Mouse (Mus musculus) layer of hippocampus, postnatal 10 days (tissue): Measurements from ENCODE around the gene Pakap. TPM values are rescaled to one million over a fixed set of nuclear protein-coding genes. Genes with fewer than 3 reads are reported as not detected.

Source experiments
- DNase-seq, 2 experiments: peaks; one replicate each; pipeline ENCODE4 v3.0.0; 2021; ENCODE audit warnings: low spot score in 2 of 2
- total RNA-seq, 2 experiments: library from RNA; stranded (reverse); gene quantifications; 2 replicates each; pipeline ENCODE4 v1.2.3; 2021

Pakap gene
- total RNA-seq, 2 experiments from 2014 or later: 20.9 to 25.3 TPM

DNA sequence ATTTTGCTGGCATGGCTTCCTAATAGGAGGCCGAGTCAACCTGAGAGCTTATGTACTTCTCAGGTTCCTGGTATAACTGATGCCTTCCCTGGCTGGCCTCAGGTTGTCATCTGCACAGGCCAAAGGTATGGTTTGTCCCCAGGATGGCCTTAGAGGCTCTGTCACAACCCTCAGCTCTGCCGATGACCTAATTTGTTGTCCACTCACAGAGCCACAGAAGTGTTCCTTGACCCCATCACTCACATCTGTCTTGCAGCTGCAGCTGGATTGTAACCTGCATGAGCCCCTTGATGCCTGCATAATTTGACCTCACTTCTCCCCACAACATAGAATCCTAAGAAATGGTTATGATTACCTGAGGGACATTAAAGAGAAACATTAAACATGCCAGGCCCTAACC lies 56.8 kb downstream of the Pakap start:
- no peak for DNase-seq

- DNase-seq: no peak
These were observed 57.3 kb downstream of the Pakap start for GRCm38 (mm10) chr4:57625306-57625705.

GRCm38 (mm10) chr4:57625756-57626155 lies 57.8 kb downstream of the Pakap start:
- DNase-seq: no peak

DNA sequence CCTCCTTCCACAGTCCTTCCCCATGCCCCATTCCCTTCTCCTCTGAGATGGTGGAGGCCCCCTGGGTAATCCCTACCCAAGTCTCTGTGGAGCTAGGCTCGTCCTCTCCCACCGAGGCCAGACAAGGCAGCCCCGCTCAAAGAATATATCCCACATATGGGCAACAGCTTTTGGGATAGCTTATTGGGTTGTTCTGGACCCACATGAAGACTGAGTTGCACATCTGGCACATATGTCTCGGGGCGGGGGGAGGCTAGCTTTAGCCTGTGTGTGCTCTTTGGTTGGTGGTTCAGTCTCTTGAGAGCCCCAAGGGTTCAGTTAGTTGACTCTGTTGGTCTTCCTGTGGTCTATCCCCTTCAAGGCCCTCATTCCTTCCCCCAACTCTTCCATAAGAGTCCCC lies 58.9 kb downstream of the Pakap start:
- no peak for DNase-seq

GRCm38 (mm10) chr4:57632386-57632785 lies 64.4 kb downstream of the Pakap start:
- no peak for DNase-seq

GRCm38 (mm10) chr4:57633052-57633451 lies 65.1 kb downstream of the Pakap start:
- DNase-seq: no peak

DNA sequence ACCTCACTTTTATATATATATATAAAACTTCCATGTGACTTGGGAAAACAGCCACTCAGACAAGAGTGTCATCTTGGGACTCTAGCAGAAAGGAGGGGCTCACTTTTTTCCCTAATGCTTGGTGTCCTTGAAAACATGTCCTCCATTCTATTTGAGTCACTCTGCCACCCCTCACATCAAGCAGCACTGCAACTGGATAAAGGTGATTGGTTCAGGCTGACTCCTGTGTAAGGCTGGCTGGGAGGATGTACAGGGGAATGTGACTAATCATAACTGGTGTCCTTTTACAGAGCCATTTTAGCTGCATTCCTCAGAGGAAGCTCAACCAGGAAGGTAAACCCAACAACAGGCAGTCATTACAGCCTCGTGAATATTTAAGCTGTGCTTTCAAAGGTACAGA lies 67.0 kb downstream of the Pakap start:
- no peak for DNase-seq

DNA sequence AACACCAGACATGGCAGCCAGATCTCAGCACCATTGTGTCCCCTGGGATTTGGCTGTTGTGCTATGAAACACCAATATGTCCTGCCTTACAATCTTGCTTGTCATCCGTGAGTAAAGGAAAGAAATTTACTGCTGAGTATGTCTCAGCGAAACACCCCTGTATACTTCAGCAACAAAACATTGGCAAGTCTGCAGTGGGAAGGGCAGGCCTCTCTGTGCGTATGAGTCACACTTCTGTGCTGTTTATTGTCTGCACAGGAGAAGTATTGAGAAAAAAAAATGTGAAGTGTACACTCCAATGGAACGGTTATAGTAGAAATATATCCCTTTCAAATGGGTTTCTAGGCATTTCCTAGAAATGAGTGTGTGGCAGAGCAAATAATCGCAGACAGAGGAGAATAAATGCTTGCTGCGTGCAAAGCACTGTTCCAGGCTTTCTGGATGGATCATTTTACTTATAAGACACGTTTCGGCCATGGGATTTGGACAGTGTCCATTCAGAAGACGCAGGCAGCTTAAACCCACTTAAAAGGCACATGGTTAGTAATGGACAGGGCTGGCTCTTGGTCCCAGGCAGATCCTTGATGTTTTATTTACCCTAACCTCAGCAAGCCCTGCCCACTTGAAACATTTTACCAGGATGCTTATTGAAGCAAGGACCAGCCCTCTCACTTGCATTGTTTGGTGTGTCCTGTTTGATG lies 69.0 kb downstream of the Pakap start:
- DNase-seq: no peak

DNA sequence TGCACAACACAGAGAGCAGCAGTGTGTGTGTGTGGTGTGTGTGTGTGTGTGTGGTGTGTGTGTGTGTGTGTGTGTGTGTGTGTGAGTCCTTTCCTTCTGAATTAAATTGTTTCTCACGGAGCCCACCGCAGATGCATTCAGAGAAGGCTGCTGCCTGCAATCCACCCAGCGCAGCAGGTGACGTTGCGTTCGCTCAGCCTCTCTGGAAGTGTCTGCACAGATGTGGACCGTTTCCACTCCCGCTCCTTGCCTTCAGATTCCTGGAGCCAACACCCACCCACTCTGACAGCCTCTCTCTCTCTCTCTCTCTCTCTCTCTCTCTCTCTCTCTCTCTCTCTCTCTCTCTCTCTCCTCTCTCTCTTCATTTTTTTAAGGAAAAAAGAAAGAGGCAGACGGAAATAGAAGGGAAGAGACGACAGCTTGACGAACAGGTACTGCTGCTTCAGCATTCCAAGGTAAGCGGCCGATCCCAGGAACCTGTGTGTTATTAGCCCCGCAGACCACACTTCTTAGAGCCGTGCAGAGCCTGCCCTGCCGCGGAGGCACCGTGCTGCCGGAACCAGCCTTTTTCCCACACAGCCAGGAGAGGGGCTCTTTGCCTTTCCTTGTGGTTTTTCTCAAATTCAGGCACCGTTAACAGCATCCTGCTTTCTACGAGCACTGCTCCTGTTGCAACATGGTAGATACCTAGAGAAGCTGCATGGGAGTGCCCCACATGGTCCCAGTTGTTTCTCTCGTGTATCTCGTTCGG lies 69.8 kb downstream of the Pakap start:
- DNase-seq: peak; percentile 42 to 49

DNA sequence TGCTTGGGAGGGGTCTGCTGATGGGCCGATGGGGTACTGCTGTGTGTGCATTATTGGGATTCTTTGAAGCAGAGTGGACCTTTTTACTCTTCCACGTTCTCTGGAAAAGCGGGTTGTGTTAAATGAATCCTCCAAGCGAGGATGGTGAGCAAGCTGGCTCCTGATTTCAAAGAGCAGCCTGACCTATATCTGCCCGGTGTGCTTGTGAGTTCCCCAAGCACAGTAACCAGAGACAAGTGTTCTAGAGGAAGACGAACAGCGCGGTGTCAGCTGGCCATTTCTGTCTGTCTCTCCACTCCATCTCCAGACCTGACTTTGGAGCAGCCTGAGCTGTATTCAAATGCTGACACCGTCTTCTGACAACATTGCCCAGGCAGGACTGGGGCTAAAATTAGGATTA lies 71.0 kb downstream of the Pakap start:
- no peak for DNase-seq

DNA sequence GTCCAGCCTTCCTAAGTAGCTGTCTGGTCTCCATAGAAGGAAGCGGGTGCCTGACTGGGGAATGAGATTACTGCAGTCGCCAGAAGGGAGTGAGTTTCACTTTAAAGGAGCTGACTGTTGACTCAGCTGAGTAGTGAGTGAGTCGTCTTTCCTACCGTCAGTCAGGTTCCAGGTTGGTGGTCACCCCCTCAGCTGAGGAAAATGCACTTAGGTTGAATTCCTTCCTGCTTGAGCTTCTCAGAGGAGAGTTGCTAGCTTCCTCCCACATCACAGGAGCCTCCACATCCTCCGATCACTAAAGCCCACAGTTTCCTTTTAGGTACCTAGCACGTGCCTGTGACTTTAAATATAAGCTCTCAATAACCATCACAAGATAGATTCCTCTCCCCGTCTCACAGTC lies 72.2 kb downstream of the Pakap start:
- DNase-seq: no peak

- DNase-seq: no peak
These were observed 73.0 kb downstream of the Pakap start for GRCm38 (mm10) chr4:57640971-57641370.

DNA sequence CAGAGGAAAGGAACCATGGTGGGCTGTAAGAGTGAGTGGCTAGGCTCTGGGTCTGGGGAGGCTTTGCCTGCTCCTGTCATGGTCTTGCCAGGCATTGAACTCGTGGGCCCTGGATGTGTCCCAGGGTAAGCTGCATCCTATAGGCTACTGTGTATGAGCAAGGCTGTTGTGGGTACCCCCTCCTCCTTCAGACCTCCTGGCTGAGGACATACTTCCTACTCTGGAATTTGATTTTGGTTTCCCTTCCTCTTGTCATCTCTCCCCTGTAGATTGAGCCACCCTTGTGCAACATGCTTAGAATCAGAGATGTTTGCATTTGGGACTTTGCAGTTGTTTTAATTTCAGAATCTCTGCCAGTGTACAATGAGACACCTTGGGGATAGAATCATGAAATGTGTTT lies 83.0 kb downstream of the Pakap start:
- no peak for DNase-seq

GRCm38 (mm10) chr4:57651547-57651946 lies 83.6 kb downstream of the Pakap start:
- DNase-seq: no peak

DNA sequence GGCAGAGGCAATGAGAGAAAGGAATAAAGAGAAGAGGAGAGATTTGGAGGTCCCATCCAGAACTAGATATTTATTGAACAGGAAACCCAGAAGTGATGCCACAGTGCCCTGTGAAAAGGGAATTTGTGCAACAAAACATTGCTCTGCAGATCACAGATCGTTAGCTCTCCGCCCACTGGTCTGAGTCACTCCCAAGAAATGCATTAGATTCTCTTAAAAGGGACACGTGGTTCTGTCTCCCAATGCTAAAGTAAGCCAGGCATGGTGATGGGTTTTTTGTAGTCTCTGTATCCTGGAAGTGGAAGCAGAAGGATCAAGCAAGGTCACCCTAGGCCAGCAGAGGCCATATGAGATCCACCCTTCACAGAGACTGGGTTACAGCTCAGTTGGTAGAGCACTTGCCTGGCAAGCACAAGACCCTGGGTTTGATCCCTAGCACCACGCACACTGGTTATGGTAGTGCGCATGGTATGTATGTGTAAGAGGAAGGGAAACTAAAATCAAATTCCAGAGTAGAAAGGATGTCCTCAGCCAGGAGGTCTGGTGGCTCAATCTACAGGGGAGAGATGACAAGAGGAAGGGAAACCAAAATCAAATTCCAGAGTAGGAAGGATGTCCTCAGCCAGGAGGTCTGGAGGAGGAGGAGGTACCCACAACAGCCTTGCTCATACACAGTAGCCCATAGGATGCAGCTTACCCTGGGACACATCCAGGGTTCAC lies 84.4 kb downstream of the Pakap start:
- no peak for DNase-seq

GRCm38 (mm10) chr4:57655966-57656365 lies 88.0 kb downstream of the Pakap start:
- no peak for DNase-seq

GRCm38 (mm10) chr4:57656388-57656787 lies 88.4 kb downstream of the Pakap start:
- DNase-seq: peak in 1 of 2 experiments; percentile 33

GRCm38 (mm10) chr4:57656861-57657260 lies 88.9 kb downstream of the Pakap start:
- DNase-seq: no peak

DNA sequence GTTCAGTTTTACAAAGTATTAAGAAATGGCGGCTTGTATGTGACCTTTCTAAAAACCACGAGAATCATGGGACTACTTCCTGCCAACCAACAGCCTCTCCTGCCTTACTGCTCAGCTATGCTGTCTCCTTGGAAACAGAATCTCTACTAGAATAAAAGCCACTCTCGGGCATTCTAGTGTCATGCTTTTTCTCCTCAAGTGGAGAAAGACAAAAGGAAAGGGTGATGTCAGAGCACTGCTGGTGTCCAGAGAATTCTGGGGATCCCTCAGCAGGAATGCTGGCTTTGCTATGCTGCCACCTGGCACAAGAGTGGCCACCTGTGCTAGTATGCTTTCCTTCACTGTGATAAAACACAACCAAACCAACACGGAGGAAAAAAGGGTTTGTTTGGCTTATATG lies 92.5 kb downstream of the Pakap start:
- no peak for DNase-seq

DNA sequence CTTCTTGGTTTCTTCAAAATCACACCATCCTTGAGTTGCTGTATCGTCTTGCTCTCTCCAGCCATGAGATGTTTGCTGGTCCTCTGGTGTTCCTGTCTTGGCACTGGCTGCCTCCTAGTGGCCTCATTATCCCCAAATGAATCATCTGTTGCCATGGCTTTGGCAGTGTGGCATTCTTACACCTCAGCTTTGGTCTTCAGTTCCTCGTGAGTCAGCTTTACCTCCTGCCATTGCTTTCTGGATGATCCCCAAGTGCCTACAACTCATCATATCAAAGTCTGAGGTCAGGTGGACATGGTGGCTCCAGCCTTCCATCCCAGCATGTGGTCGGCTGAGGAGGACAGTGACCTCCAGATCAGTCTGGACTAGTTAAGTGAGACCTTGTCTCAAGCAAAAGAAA lies 98.1 kb downstream of the Pakap start:
- no peak for DNase-seq

GRCm38 (mm10) chr4:57670813-57671469 lies 103.0 kb downstream of the Pakap start:
- no peak for DNase-seq

DNA sequence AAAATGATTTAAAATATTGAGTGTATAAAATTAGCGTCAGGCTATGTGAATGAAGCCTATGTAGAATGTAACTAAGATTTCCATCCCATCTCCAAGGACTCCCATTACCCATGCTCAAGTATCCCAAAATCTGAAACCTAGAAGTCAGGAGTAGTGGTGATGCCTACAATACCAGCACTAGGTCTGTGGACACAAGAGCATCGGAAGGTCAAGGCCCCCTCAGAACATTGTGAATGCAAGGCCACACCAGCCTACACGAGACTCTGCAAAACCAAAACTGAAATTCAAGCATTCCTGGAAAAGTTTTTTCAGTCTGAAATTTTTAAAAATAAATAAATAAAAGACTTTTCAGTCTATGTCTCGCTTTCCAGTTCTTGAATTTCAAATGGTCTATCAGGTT lies 104.6 kb downstream of the Pakap start:
- no peak for DNase-seq
